In genomic region chr9:91406258-91406763, GRCm38 (mm10) we compare ENCODE assay signal across 19 mouse cellular contexts. TPM values are rescaled to one million over a fixed set of nuclear protein-coding genes. Genes with fewer than 3 reads are reported as not detected.
DNase-seq lines count a peak whose midpoint lies in the region; ATAC-seq lines count a peak whose summit lies in the region.
"Had no signal": no experiment of that assay in that cellular context is flagged by ENCODE, and none has a peak within 500 bp of the region (broad histone marks: within the 10 kb centered on the region; RNA-seq: fewer than 3 reads in every experiment).

No protein-coding gene starts in this region.

- H3K4me2 ChIP-seq in embryonic facial prominence, embryonic 11.5 days (ENCODE audit: low read depth, low read length), result no peak overlapping the region
- peak overlapping the region; percentile 47 for H3K4me2 ChIP-seq in hindbrain, embryonic 12.5 days (replicated peaks)
- H3K4me2 ChIP-seq in midbrain, embryonic 14.5 days (ENCODE audit: low read length), result peak overlapping the region; percentile 44
- H3K4me2 ChIP-seq: embryonic facial prominence, embryonic 13.5 days; intestine, embryonic 15.5 days; liver, embryonic 13.5 days had no signal

- peaks cover 61% of the 10 kb centered on the region for H3K27me3 ChIP-seq in embryonic facial prominence, embryonic 11.5 days (ENCODE audit: control insufficient read depth, insufficient read depth, low read length)
- H3K27me3 ChIP-seq in embryonic facial prominence, embryonic 10.5 days (replicated peaks; ENCODE audit: low read depth, poor library complexity, severe bottlenecking), result peaks cover 100% of the 10 kb centered on the region
- H3K27me3 ChIP-seq in hindbrain, embryonic 12.5 days, result peaks cover 87% of the 10 kb centered on the region
- peaks cover 85% of the 10 kb centered on the region for H3K27me3 ChIP-seq in midbrain, embryonic 14.5 days (ENCODE audit: control insufficient read depth, insufficient read depth, low read length)

- no peaks in the 10 kb centered on the region for H3K4me1 ChIP-seq in embryonic facial prominence, embryonic 11.5 days (ENCODE audit: control insufficient read depth, insufficient read depth, low read length)
- no peaks in the 10 kb centered on the region for H3K4me1 ChIP-seq in embryonic facial prominence, embryonic 10.5 days
- 0 out of 2 replicates have a peak, but pooled peaks cover 2% of the 10 kb centered on the region for H3K4me1 ChIP-seq in hindbrain, embryonic 12.5 days
- no peaks in the 10 kb centered on the region for H3K4me1 ChIP-seq in midbrain, embryonic 14.5 days (ENCODE audit: control insufficient read depth, insufficient read depth, low read length)
- H3K4me1 ChIP-seq: embryonic facial prominence, embryonic 13.5 days; intestine, embryonic 15.5 days; liver, embryonic 13.5 days had no signal

- no peak overlapping the region for H3K27ac ChIP-seq in embryonic facial prominence, embryonic 11.5 days (replicated peaks; ENCODE audit: low read depth, low read length)
- H3K27ac ChIP-seq in embryonic facial prominence, embryonic 10.5 days (replicated peaks), result no peak overlapping the region
- no peak overlapping the region for H3K27ac ChIP-seq in hindbrain, embryonic 12.5 days
- H3K27ac ChIP-seq in midbrain, embryonic 14.5 days (replicated peaks; ENCODE audit: low read depth, low read length), result no peak overlapping the region
- H3K27ac ChIP-seq: embryonic facial prominence, embryonic 13.5 days; intestine, embryonic 15.5 days; kidney, postnatal 0 days; liver, embryonic 13.5 days had no signal

- ATAC-seq in embryonic facial prominence, embryonic 11.5 days (replicated peaks; ENCODE audit: insufficient number of reproducible peaks, low FRiP score, low TSS enrichment, low read depth), result no peak
- no peak for ATAC-seq in hindbrain, embryonic 12.5 days (ENCODE audit: low FRiP score)
- ATAC-seq in midbrain, embryonic 14.5 days (ENCODE audit: low FRiP score, low TSS enrichment), result no peak
- ATAC-seq: intestine, embryonic 15.5 days; lung, postnatal 0 days had no signal

- no peak overlapping the region for H3K4me3 ChIP-seq in embryonic facial prominence, embryonic 11.5 days (ENCODE audit: low read depth, low read length)
- no peak overlapping the region for H3K4me3 ChIP-seq in embryonic facial prominence, embryonic 10.5 days
- H3K4me3 ChIP-seq in hindbrain, embryonic 12.5 days, result peak overlapping the region; percentile 27
- peak overlapping the region; percentile 18 for H3K4me3 ChIP-seq in midbrain, embryonic 14.5 days (replicated peaks; ENCODE audit: low read depth, low read length)
- H3K4me3 ChIP-seq: embryonic facial prominence, embryonic 13.5 days; intestine, embryonic 15.5 days; liver, embryonic 13.5 days had no signal

- H3K9me3 ChIP-seq in embryonic facial prominence, embryonic 11.5 days (replicated peaks; ENCODE audit: control insufficient read depth, low read length), result no peaks in the 10 kb centered on the region
- H3K9me3 ChIP-seq in embryonic facial prominence, embryonic 10.5 days, result no peaks in the 10 kb centered on the region
- no peaks in the 10 kb centered on the region for H3K9me3 ChIP-seq in hindbrain, embryonic 12.5 days (replicated peaks)
- H3K9me3 ChIP-seq in midbrain, embryonic 14.5 days (ENCODE audit: control insufficient read depth, low read length), result no peaks in the 10 kb centered on the region
- H3K9me3 ChIP-seq: embryonic facial prominence, embryonic 13.5 days; intestine, embryonic 15.5 days; liver, embryonic 13.5 days had no signal

- no peak overlapping the region for H3K9ac ChIP-seq in embryonic facial prominence, embryonic 11.5 days (replicated peaks; ENCODE audit: low read length)
- H3K9ac ChIP-seq in hindbrain, embryonic 12.5 days, result no peak overlapping the region
- peak overlapping the region; percentile 4; the same call in 1 of the 2 replicates for H3K9ac ChIP-seq in midbrain, embryonic 14.5 days (replicated peaks; ENCODE audit: low read length)
- H3K9ac ChIP-seq: embryonic facial prominence, embryonic 13.5 days; intestine, embryonic 15.5 days; liver, embryonic 13.5 days had no signal

- 1% methylated on average over 6 of the region's 6 CpGs for WGBS in embryonic facial prominence, embryonic 11.5 days
- under 1% methylated on average over 6 of the region's 6 CpGs for WGBS in embryonic facial prominence, embryonic 10.5 days
- 2% methylated on average over 6 of the region's 6 CpGs for WGBS in hindbrain, embryonic 12.5 days
- WGBS in midbrain, embryonic 14.5 days, result 1% methylated on average over 6 of the region's 6 CpGs

- no peaks in the 10 kb centered on the region for H3K36me3 ChIP-seq in embryonic facial prominence, embryonic 11.5 days (replicated peaks; ENCODE audit: control insufficient read depth, insufficient read depth, low read depth, low read length)
- no peaks in the 10 kb centered on the region for H3K36me3 ChIP-seq in embryonic facial prominence, embryonic 10.5 days (replicated peaks)
- H3K36me3 ChIP-seq in hindbrain, embryonic 12.5 days, result no peaks in the 10 kb centered on the region
- H3K36me3 ChIP-seq in midbrain, embryonic 14.5 days (ENCODE audit: control insufficient read depth, insufficient read depth, low read length), result no peaks in the 10 kb centered on the region
- H3K36me3 ChIP-seq: embryonic facial prominence, embryonic 13.5 days; intestine, embryonic 15.5 days; liver, embryonic 13.5 days had no signal

- peak; percentile 20 for DNase-seq in embryonic facial prominence, embryonic 11.5 days (ENCODE audit: low spot score)
- DNase-seq in embryonic facial prominence, embryonic 10.5 days (ENCODE audit: low spot score), result no peak
- peak; percentile 36 for DNase-seq in midbrain, embryonic 14.5 days
- DNase-seq in retina, embryonic 14.5 days (ENCODE audit: low spot score), result peak; percentile 36
- no peak for DNase-seq in adrenal gland, adult 18-20 months (ENCODE audit: low spot score in 2 of 2)
- no peak for DNase-seq in spleen, postnatal 36 days (ENCODE audit: low spot score in 2 of 2)
- no peak for DNase-seq in urinary bladder, postnatal 14 days (ENCODE audit: low spot score)
- DNase-seq: adrenal gland, postnatal 10 days; left cerebral cortex, postnatal 4 days; liver, embryonic 13.5 days; spleen, adult 18-20 months had no signal

RNA-seq across cellular contexts. Expression of gene Zic1, which starts 40.7 kb away (rescaled TPM):
- 3.3 and 3.5 TPM in 2 replicates for polyA plus RNA-seq in embryonic facial prominence, embryonic 11.5 days (2014; fragmentation: Nextera tagmentation; extraction: Ambion mirVana)
- polyA plus RNA-seq in embryonic facial prominence, embryonic 10.5 days (2016; fragmentation: Nextera tagmentation; extraction: Ambion mirVana), result 1.5 and 1.7 TPM in 2 replicates
- polyA plus RNA-seq in hindbrain, embryonic 12.5 days (2016; fragmentation: Nextera tagmentation; extraction: Ambion mirVana), result 17.0 and 17.9 TPM in 2 replicates
- 17.8 and 18.5 TPM in 2 replicates for polyA plus RNA-seq in midbrain, embryonic 14.5 days (2014; fragmentation: Nextera tagmentation; extraction: Ambion mirVana)
- not detected for total RNA-seq in adrenal gland, adult 18-20 months (2021)
- total RNA-seq: granulocyte monocyte progenitor cell, adult 5-6 weeks had no signal
- polyA plus RNA-seq: intestine, embryonic 15.5 days; kidney, postnatal 0 days; lung, postnatal 0 days had no signal

RNA-seq across cellular contexts. Expression of gene Zic4, which starts 44.1 kb away (rescaled TPM):
- polyA plus RNA-seq in embryonic facial prominence, embryonic 11.5 days (2014; fragmentation: Nextera tagmentation; extraction: Ambion mirVana), result 6.7 and 6.9 TPM in 2 replicates
- polyA plus RNA-seq in embryonic facial prominence, embryonic 10.5 days (2016; fragmentation: Nextera tagmentation; extraction: Ambion mirVana), result 4.0 and 5.5 TPM in 2 replicates
- 54.0 and 55.0 TPM in 2 replicates for polyA plus RNA-seq in hindbrain, embryonic 12.5 days (2016; fragmentation: Nextera tagmentation; extraction: Ambion mirVana)
- 32.4 and 49.1 TPM in 2 replicates for polyA plus RNA-seq in midbrain, embryonic 14.5 days (2014; fragmentation: Nextera tagmentation; extraction: Ambion mirVana)
- not detected for total RNA-seq in adrenal gland, adult 18-20 months (2021)
- total RNA-seq: adrenal gland, postnatal 10 days; ES-E14; granulocyte monocyte progenitor cell, adult 5-6 weeks had no signal
- polyA plus RNA-seq: heart, embryonic 16.5 days; intestine, embryonic 15.5 days; kidney, postnatal 0 days; liver, embryonic 13.5 days; lung, postnatal 0 days had no signal

Comparison
In these comparisons a context has a peak if more than half of its experiments do, and no peak if none do; other contexts are left out.
1. DNase-seq: peak in embryonic facial prominence, embryonic 11.5 days (single experiment), midbrain, embryonic 14.5 days (single experiment) and retina, embryonic 14.5 days (single experiment); none in embryonic facial prominence, embryonic 10.5 days (single experiment), adrenal gland, adult 18-20 months (0 of 2), spleen, postnatal 36 days (0 of 2) and urinary bladder, postnatal 14 days (single experiment).
2. H3K4me3 ChIP-seq: peak in hindbrain, embryonic 12.5 days (single experiment) and midbrain, embryonic 14.5 days (single experiment); none in embryonic facial prominence, embryonic 11.5 days (single experiment) and embryonic facial prominence, embryonic 10.5 days (single experiment).